Mouse (Mus musculus) liver, adult 2 months (tissue): ENCODE results near the gene Gpatch8.

Experiments used
- CTCF ChIP-seq: fragments of 200-500 bp; IDR thresholded peaks from 2 replicates; pipeline ENCODE4 v1.5.1; 2011; ENCODE audit warnings: low read depth, low read length, control low read depth
- POLR2A ChIP-seq: fragments of 200-500 bp; IDR thresholded peaks from 2 replicates; pipeline ENCODE4 v1.6.1; 2011; ENCODE audit warnings: low read length, control low read depth; ENCODE audit not compliant: insufficient read depth; ENCODE audit errors: extremely low read depth

DNA sequence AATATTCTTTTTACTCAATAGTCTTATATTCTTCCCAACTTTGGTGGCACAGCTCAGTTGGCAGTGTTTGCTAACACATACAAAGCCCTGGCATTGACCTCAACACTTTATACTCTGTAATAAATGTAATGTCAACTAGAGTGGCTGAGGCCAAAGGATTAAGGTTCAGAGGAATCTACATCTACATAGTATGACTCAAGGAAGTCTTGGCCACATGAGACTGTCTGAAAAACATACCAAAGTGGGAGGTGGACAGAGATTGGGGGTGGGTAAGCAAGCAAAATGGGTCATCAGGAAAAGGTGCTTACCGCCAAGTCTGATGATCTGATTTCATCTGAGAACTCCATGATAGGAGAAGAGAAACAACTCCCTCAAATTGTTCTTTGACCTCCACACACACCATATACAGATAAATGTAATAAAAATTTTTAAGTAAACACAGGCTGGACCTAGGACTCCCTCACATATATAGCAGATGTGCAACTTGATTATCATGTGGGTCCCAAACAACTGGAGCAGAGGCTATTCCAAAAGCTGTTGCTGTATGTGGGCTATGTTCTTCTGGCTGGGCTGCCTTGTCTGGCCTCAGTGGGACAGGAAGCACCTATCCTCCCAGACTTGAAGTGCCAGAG is 41.3 kb downstream of the Gpatch8 start:
- TF ChIP-seq CTCF = no peak
- TF ChIP-seq POLR2A = no peak
